Mouse (Mus musculus) heart, embryonic 11.5 days (tissue): ENCODE data around the gene Fam210b. TPM values are rescaled to one million over a fixed set of nuclear protein-coding genes. Genes with fewer than 3 reads are reported as not detected.
"Not testable (repeated sequence)": the region's sequence is repeated elsewhere in the genome, so short reads cannot be mapped to it uniquely, and the experiment has no call there.

Experiments
- ATAC-seq: fragments of 200-750 bp; cut with Nextera tagmentation; replicated peaks from 2 replicates; pipeline ENCODE4 v1.8.0; 2017; ENCODE audit warnings: moderate library complexity; ENCODE audit not compliant: insufficient number of reproducible peaks, low FRiP score, low TSS enrichment
- H3K27ac ChIP-seq: fragments of 300-500 bp; sonication (generic); 2 replicates; pipeline ENCODE4 v1.5.1; 2014; ENCODE audit warnings: mild to moderate bottlenecking, low read depth, low read length
- H3K27me3 ChIP-seq: fragments of 300-500 bp; sonication (generic); 2 replicates; pipeline ENCODE4 v1.6.1; 2014; ENCODE audit warnings: mild to moderate bottlenecking, low read length, mixed read lengths; ENCODE audit not compliant: control insufficient read depth, insufficient read depth
- H3K36me3 ChIP-seq: fragments of 300-500 bp; sonication (generic); 2 replicates; pipeline ENCODE4 v1.6.1; 2014; ENCODE audit warnings: mild to moderate bottlenecking, low read length, moderate library complexity, mixed read lengths; ENCODE audit not compliant: control insufficient read depth, insufficient read depth
- H3K4me1 ChIP-seq: fragments of 300-500 bp; sonication (generic); 2 replicates; pipeline ENCODE4 v1.6.1; 2014; ENCODE audit warnings: low read length; ENCODE audit not compliant: control insufficient read depth, insufficient read depth
- H3K4me2 ChIP-seq: fragments of 300-500 bp; sonication (generic); 2 replicates; pipeline ENCODE4 v1.6.1; 2014; ENCODE audit warnings: mild to moderate bottlenecking, moderate library complexity
- H3K4me3 ChIP-seq: fragments of 300-500 bp; sonication (generic); 2 replicates; pipeline ENCODE4 v1.5.1; 2014; ENCODE audit warnings: low read depth, low read length
- H3K9ac ChIP-seq: fragments of 300-500 bp; sonication (generic); 2 replicates; pipeline ENCODE4 v1.6.1; 2014; ENCODE audit warnings: mild to moderate bottlenecking, low read depth, low read length, moderate library complexity
- H3K9me3 ChIP-seq: fragments of 300-500 bp; sonication (generic); replicated peaks from 2 replicates; pipeline ENCODE4 v1.6.1; 2016; ENCODE audit warnings: low read length; ENCODE audit not compliant: control insufficient read depth
- WGBS: fragments of 180-500 bp; shearing (Covaris S2); extraction: QIAGEN DNeasy Blood & Tissue Kit; methylation state at CpG from one replicate; pipeline ENCODE4 v1.1.7; 2014; ENCODE audit not compliant: insufficient replicate concordance; 5-methylcytosine and 5-hydroxymethylcytosine counted together
- polyA plus RNA-seq: library from polyadenylated mRNA; unstranded; fragments of >200 nt; fragmentation: Nextera tagmentation; extraction: Ambion mirVana; gene quantifications from 2 replicates; pipeline ENCODE4 v1.2.1, GENCODE M21; 2014

Gene Fam210b
- 24.1 and 26.6 TPM in 2 replicates for polyA plus RNA-seq

- H3K9me3 ChIP-seq, result no peaks in the 10 kb centered on the region
- H3K27me3 ChIP-seq, result no peaks in the 10 kb centered on the region
- ATAC-seq, result peak; percentile 93
- H3K36me3 ChIP-seq, result no peaks in the 10 kb centered on the region
- peak within 1 kb of the TSS; percentile 61 for H3K4me3 ChIP-seq
- peak within 1 kb of the TSS; percentile 78 for H3K4me2 ChIP-seq
- H3K9ac ChIP-seq, result peak within 1 kb of the TSS; percentile 73
- peaks cover 24% of the 10 kb centered on the region for H3K4me1 ChIP-seq
- peak within 1 kb of the TSS; percentile 92 for H3K27ac ChIP-seq
- under 1% methylated on average over 35 of the region's 35 CpGs for WGBS
Observed at GRCm38 (mm10) chr2:172345258-172345738, at the start of gene Fam210b. TSS of gene Fam210b (plus strand) at chr2:172345565.

- no peaks in the 10 kb centered on the region for H3K27me3 ChIP-seq
- H3K9ac ChIP-seq, result no peak overlapping the region
- peaks cover 3% of the 10 kb centered on the region; the same call in 1 of the 2 replicates for H3K4me1 ChIP-seq
- no peaks in the 10 kb centered on the region for H3K36me3 ChIP-seq
- H3K4me3 ChIP-seq, result no peak overlapping the region
- no peak overlapping the region for H3K4me2 ChIP-seq
- H3K27ac ChIP-seq, result peak overlapping the region; percentile 50
- no peaks in the 10 kb centered on the region for H3K9me3 ChIP-seq
- 28% methylated on average over 1 of the region's 1 CpGs for WGBS
- ATAC-seq, result peak; percentile 84
Observed at GRCm38 (mm10) chr2:172298083-172298482, 47.3 kb upstream of the Fam210b start.

- no peaks in the 10 kb centered on the region for H3K9me3 ChIP-seq
- H3K9ac ChIP-seq, result no peak overlapping the region
- no peak; the same call in 1 of the 2 replicates for ATAC-seq
- H3K27ac ChIP-seq, result peak overlapping the region; percentile 50; the same call in 1 of the 2 replicates
- no peaks in the 10 kb centered on the region for H3K36me3 ChIP-seq
- peaks cover 3% of the 10 kb centered on the region; the same call in 1 of the 2 replicates for H3K4me1 ChIP-seq
- no peak overlapping the region for H3K4me2 ChIP-seq
- H3K27me3 ChIP-seq, result no peaks in the 10 kb centered on the region
- H3K4me3 ChIP-seq, result no peak overlapping the region
- WGBS, result 11% methylated on average over 1 of the region's 1 CpGs
Observed at GRCm38 (mm10) chr2:172298542-172298941, 46.8 kb upstream of the Fam210b start.

GRCm38 (mm10) chr2:172299126-172299921 is 46.0 kb upstream of the Fam210b start:
- peaks cover 3% of the 10 kb centered on the region; the same call in 1 of the 2 replicates for H3K4me1 ChIP-seq
- H3K27ac ChIP-seq, result peak overlapping the region; percentile 35; the same call in 1 of the 2 replicates

GRCm38 (mm10) chr2:172302396-172302795 is 43.0 kb upstream of the Fam210b start:
- Histone ChIP-seq H3K9me3 (no peaks in the 10 kb centered on the region), H3K36me3 (no peaks in the 10 kb centered on the region), H3K9ac (no peak overlapping the region), H3K27ac (no peak overlapping the region), H3K4me1 (peaks cover 3% of the 10 kb centered on the region; the same call in 1 of the 2 replicates), H3K4me3 (no peak overlapping the region), H3K27me3 (no peaks in the 10 kb centered on the region), H3K4me2 (no peak overlapping the region)
- ATAC-seq, result no peak
- 85% methylated on average over 5 of the region's 5 CpGs for WGBS

More at GRCm38 (mm10) chr2:172299126-172299921, 46.0 kb upstream of the Fam210b start:
- H3K4me3 ChIP-seq, result no peak overlapping the region
- no peak overlapping the region for H3K4me2 ChIP-seq
- ATAC-seq, result no peak
- H3K9ac ChIP-seq, result 0 out of 2 replicates have a peak overlapping the region, but pooled peaks have one; percentile 16
- no peaks in the 10 kb centered on the region for H3K27me3 ChIP-seq
- no peaks in the 10 kb centered on the region for H3K9me3 ChIP-seq
- WGBS, result 23% methylated on average over 14 of the region's 14 CpGs
- no peaks in the 10 kb centered on the region for H3K36me3 ChIP-seq

- ATAC-seq, result no peak
- H3K4me1 ChIP-seq, result peaks cover 3% of the 10 kb centered on the region; the same call in 1 of the 2 replicates
- no peaks in the 10 kb centered on the region for H3K36me3 ChIP-seq
- no peaks in the 10 kb centered on the region for H3K9me3 ChIP-seq
- H3K4me3 ChIP-seq, result no peak overlapping the region
- H3K27me3 ChIP-seq, result no peaks in the 10 kb centered on the region
- H3K4me2 ChIP-seq, result no peak overlapping the region
- H3K9ac ChIP-seq, result no peak overlapping the region
- no peak overlapping the region for H3K27ac ChIP-seq
- 73% methylated on average over 8 of the region's 8 CpGs for WGBS
Observed at GRCm38 (mm10) chr2:172304118-172304708, 41.2 kb upstream of the Fam210b start.

GRCm38 (mm10) chr2:172305546-172305945 is 39.8 kb upstream of the Fam210b start:
- not testable (repeated sequence) for H3K4me3 ChIP-seq, H3K4me1 ChIP-seq, H3K27ac ChIP-seq

GRCm38 (mm10) chr2:172306544-172306943 is 38.8 kb upstream of the Fam210b start:
- Histone ChIP-seq H3K9me3 (no peaks in the 10 kb centered on the region), H3K27ac (no peak overlapping the region), H3K27me3 (no peaks in the 10 kb centered on the region), H3K9ac (no peak overlapping the region), H3K36me3 (no peaks in the 10 kb centered on the region), H3K4me1 (no peaks in the 10 kb centered on the region; the same call in 1 of the 2 replicates), H3K4me3 (no peak overlapping the region), H3K4me2 (no peak overlapping the region)
- no peak for ATAC-seq
- WGBS, result 60% methylated on average over 4 of the region's 4 CpGs

More at GRCm38 (mm10) chr2:172305546-172305945, 39.8 kb upstream of the Fam210b start:
- 71% methylated on average over 7 of the region's 7 CpGs for WGBS
- not testable (repeated sequence) for H3K9ac ChIP-seq, H3K9me3 ChIP-seq, H3K36me3 ChIP-seq, H3K27me3 ChIP-seq, H3K4me2 ChIP-seq, ATAC-seq
